Mouse (Mus musculus): ENCODE data around the gene Ksr2. TPM values are rescaled to one million over a fixed set of nuclear protein-coding genes. Genes with fewer than 3 reads are reported as not detected.

Ksr2 gene
- polyA plus RNA-seq, 1 experiment from 2014 or later: 0.36 TPM

DNA sequence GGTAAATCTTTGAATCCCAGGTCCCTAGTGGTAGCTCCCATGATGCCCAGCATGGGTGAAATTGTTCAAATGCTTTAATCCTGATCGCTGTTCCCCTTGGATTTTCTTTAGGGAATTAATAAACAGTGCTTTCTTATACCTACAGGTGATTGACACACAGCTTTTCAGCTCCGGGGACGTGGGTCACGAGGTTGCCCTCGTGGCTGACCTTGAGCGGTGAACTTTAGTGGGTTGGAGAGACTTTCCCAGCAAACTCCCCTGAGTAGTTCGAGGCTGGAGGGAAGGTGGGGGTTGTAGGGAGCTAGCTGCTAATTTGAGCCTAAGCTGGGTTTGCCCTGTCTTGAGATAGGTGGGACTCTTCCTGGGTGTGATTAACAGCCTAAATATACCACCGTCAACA lies 41.7 kb downstream of the Ksr2 start:
- Histone ChIP-seq H3K4me2 (no peak overlapping the region), H3K9me3 (ENCODE audit: low read depth, low read length) (no peaks in the 10 kb centered on the region), H3K27me3 (ENCODE audit: insufficient read depth, low read length) (no peaks in the 10 kb centered on the region), H3K27ac (ENCODE audit: low read depth) (no peak overlapping the region), H3K9ac (no peak overlapping the region), H3K4me3 (ENCODE audit: low read depth, low read length) (no peak overlapping the region), H3K36me3 (ENCODE audit: insufficient read depth) (no peaks in the 10 kb centered on the region), H3K4me1 (ENCODE audit: insufficient read depth) (no peaks in the 10 kb centered on the region)
- DNase-seq: no peak
- ATAC-seq (ENCODE audit: insufficient read depth): no peak
- 62% methylated on average over 8 of the region's 8 CpGs for WGBS
- TF ChIP-seq CTCF (IDR thresholded peaks at IDR 0.05; ENCODE audit: low read depth): no peak

DNA sequence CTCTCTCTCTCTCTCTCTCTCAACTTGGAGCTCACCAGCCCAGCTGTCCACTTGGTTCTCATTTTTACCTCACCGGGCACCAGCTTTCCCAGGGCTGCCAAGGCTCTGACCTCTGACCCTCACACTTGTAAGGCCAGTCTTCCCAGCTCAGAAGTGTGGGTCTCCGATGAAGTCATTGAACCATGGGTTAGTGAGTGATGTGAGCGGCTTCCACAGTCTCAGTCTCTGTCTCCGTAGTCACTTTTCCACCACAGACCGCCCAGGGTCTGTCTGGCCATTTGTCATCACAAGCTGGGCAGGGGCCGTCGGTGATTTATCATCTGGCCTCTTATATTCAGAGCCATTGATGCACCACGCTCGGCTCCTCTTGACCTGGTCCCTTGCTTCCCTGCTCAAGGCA lies 43.3 kb downstream of the Ksr2 start:
- Histone ChIP-seq H3K9me3 (ENCODE audit: low read depth, low read length) (no peaks in the 10 kb centered on the region), H3K4me1 (ENCODE audit: insufficient read depth) (no peaks in the 10 kb centered on the region), H3K36me3 (ENCODE audit: insufficient read depth) (no peaks in the 10 kb centered on the region), H3K9ac (no peak overlapping the region), H3K27me3 (ENCODE audit: insufficient read depth, low read length) (no peaks in the 10 kb centered on the region), H3K27ac (ENCODE audit: low read depth) (no peak overlapping the region), H3K4me3 (ENCODE audit: low read depth, low read length) (no peak overlapping the region), H3K4me2 (no peak overlapping the region)
- no peak for TF ChIP-seq CTCF (IDR thresholded peaks at IDR 0.05; ENCODE audit: low read depth)
- no peak for ATAC-seq (ENCODE audit: insufficient read depth)
- no peak for DNase-seq
- WGBS: 27% methylated on average over 9 of the region's 9 CpGs

DNA sequence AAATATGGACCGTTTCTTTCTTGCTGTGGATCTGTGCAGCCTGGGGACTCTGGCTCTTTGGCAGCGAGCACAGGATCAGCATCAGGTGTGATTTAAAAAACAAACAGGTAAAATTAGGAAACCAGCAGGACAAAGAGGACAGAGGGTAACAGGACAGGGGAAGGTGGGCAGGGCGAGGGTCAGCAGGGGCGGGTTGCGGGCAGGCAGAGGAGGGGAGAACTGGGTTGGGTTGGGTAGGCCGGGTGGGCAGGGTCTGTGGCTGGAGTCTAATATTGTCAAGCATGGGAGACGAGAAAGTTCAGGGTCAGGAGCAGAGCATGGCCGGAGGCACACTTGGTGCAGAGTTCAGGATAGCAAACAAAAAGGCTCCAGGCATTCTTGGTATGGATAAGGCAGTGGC lies 43.8 kb downstream of the Ksr2 start:
- ATAC-seq (ENCODE audit: insufficient read depth) (no peak), DNase-seq (no peak)
- Histone ChIP-seq H3K36me3 (ENCODE audit: insufficient read depth) (no peaks in the 10 kb centered on the region), H3K4me3 (ENCODE audit: low read depth, low read length) (no peak overlapping the region), H3K9ac (no peak overlapping the region), H3K27ac (ENCODE audit: low read depth) (no peak overlapping the region), H3K9me3 (ENCODE audit: low read depth, low read length) (no peaks in the 10 kb centered on the region), H3K4me2 (no peak overlapping the region), H3K27me3 (ENCODE audit: insufficient read depth, low read length) (no peaks in the 10 kb centered on the region), H3K4me1 (ENCODE audit: insufficient read depth) (no peaks in the 10 kb centered on the region)
- no peak for TF ChIP-seq CTCF (IDR thresholded peaks at IDR 0.05; ENCODE audit: low read depth)
- WGBS: 59% methylated on average over 8 of the region's 8 CpGs

DNA sequence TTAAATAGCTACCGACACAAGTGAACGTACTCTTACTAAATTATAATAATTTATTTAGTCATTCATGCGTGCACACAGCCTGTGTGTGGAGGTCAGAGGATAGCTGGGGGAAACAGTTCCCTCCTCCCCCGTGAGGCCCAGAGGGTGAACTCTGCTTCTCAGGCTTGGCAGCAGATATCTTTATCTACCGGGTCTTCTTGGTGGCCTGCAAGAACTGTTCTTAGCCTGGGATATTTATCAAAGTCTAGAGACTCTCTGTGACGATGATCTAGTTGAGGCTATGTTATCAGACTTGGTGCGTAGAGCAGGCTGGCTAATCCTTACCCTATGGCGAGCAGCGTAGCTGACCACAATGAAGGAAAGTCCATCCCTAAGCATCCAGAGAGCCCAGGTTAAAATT lies 45.1 kb downstream of the Ksr2 start:
- no peak overlapping the region for H3K4me2 ChIP-seq
- DNase-seq: no peak
- no peak for ATAC-seq (ENCODE audit: insufficient read depth)
- H3K4me3 ChIP-seq (ENCODE audit: low read depth, low read length): no peak overlapping the region
- no peaks in the 10 kb centered on the region for H3K4me1 ChIP-seq (ENCODE audit: insufficient read depth)
- no peak overlapping the region for H3K27ac ChIP-seq (ENCODE audit: low read depth)
- no peak for TF ChIP-seq CTCF (IDR thresholded peaks at IDR 0.05; ENCODE audit: low read depth)
- 57% methylated on average over 9 of the region's 9 CpGs for WGBS
- no peak overlapping the region for H3K9ac ChIP-seq
- H3K36me3 ChIP-seq (ENCODE audit: insufficient read depth): no peaks in the 10 kb centered on the region
- H3K9me3 ChIP-seq (ENCODE audit: low read depth, low read length): no peaks in the 10 kb centered on the region
- H3K27me3 ChIP-seq (ENCODE audit: insufficient read depth, low read length): no peaks in the 10 kb centered on the region

DNA sequence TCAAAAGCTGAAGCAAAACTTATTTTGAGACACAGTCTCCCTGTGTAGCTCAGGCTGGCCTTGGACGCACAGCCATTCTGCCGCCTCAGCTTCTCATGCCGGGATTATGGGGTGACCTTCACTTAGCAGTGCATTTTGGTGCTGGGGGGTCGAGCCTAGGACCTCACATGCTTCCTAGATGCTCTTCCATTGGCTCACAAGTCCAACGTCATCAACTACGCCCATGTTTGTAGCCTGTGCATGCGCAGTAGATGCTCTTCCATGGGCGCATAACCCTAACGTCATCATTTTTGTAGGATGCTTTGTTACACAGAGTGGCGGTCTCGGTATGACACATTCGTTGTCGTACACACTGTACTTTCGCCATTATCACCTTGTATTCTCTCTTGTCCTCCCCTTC lies 46.5 kb downstream of the Ksr2 start:
- Histone ChIP-seq H3K27ac (ENCODE audit: low read depth) (no peak overlapping the region), H3K4me1 (ENCODE audit: insufficient read depth) (no peaks in the 10 kb centered on the region), H3K27me3 (ENCODE audit: insufficient read depth, low read length) (no peaks in the 10 kb centered on the region), H3K4me3 (ENCODE audit: low read depth, low read length) (no peak overlapping the region), H3K9me3 (ENCODE audit: low read depth, low read length) (no peaks in the 10 kb centered on the region), H3K9ac (no peak overlapping the region), H3K4me2 (no peak overlapping the region), H3K36me3 (ENCODE audit: insufficient read depth) (no peaks in the 10 kb centered on the region)
- ATAC-seq (ENCODE audit: insufficient read depth): no peak
- 90% methylated on average over 14 of the region's 14 CpGs for WGBS
- no peak for DNase-seq
- TF ChIP-seq CTCF (IDR thresholded peaks at IDR 0.05; ENCODE audit: low read depth): no peak

DNA sequence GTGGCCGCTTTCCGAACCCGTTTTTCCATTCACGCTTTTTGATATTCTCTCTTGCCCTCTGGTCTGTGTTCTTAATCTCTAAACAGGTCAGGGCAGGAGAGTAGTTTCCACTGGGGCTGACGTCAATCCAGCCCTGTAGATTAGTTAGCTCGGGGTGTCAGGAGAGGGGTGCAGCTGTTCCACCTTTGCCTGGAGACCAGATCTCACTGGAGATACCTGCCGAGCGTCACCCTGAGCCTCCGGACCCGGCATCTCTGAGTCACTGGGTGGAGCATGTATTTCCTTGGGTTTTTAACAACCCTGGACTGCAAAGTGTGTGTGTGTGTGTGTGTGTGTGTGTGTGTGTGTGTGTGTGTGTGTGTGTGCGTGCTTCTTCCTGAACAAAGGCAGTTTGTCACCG lies 53.3 kb downstream of the Ksr2 start:
- WGBS: 61% methylated on average over 12 of the region's 12 CpGs
- Histone ChIP-seq H3K27me3 (ENCODE audit: insufficient read depth, low read length) (no peaks in the 10 kb centered on the region), H3K36me3 (ENCODE audit: insufficient read depth) (no peaks in the 10 kb centered on the region), H3K9me3 (ENCODE audit: low read depth, low read length) (no peaks in the 10 kb centered on the region), H3K27ac (ENCODE audit: low read depth) (no peak overlapping the region), H3K9ac (no peak overlapping the region), H3K4me1 (ENCODE audit: insufficient read depth) (no peaks in the 10 kb centered on the region), H3K4me2 (no peak overlapping the region), H3K4me3 (ENCODE audit: low read depth, low read length) (no peak overlapping the region)
- DNase-seq (no peak), ATAC-seq (ENCODE audit: insufficient read depth) (no peak)
- no peak for TF ChIP-seq CTCF (IDR thresholded peaks at IDR 0.05; ENCODE audit: low read depth)

DNA sequence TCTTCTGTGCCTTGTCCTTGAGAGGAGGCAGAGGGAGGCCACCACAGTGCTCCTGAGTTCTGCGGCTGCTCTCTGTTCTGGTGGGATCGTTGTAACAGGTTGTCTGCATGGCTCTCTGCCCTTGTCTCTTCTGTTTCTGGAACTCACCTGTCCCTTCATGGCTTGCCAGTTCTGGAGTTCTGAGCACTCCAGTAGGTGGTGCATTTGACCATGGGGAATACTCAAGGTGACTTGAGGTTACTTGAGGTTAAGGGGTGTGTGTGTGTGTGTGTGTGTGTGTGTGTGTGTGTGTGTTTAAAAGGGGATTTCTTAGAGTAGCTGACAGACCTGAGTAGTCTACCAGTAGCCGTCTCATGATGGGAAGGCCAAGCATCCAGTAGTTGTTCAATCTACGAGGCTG lies 55.2 kb downstream of the Ksr2 start:
- WGBS: 89% methylated on average over 4 of the region's 4 CpGs
- no peaks in the 10 kb centered on the region for H3K36me3 ChIP-seq (ENCODE audit: insufficient read depth)
- H3K27me3 ChIP-seq (ENCODE audit: insufficient read depth, low read length): no peaks in the 10 kb centered on the region
- no peaks in the 10 kb centered on the region for H3K9me3 ChIP-seq (ENCODE audit: low read depth, low read length)
- ATAC-seq (ENCODE audit: insufficient read depth) (no peak), DNase-seq (no peak)
- H3K4me3 ChIP-seq (ENCODE audit: low read depth, low read length): no peak overlapping the region
- H3K27ac ChIP-seq (ENCODE audit: low read depth): no peak overlapping the region
- no peak overlapping the region for H3K4me2 ChIP-seq
- no peaks in the 10 kb centered on the region for H3K4me1 ChIP-seq (ENCODE audit: insufficient read depth)
- no peak for TF ChIP-seq CTCF (IDR thresholded peaks at IDR 0.05; ENCODE audit: low read depth)
- H3K9ac ChIP-seq: no peak overlapping the region

DNA sequence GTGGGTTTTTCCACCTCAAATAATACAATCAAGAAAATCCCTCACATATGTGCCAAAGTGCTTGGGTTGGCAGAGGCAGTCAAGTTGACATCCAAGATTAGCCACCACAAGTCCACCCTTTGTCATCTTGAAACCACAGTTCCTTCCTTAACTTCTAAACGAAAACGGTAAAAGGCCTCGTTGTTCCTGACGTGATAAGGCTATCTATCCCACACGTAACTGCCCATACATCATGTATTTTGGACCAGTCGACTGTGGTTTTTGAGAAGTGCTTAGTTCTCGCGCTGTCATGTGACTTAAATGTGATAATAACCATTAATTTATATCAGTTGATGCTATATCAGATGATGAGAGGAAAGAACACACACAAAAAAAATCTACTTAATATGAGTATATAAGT lies 55.8 kb downstream of the Ksr2 start:
- ATAC-seq (ENCODE audit: insufficient read depth): no peak
- 68% methylated on average over 8 of the region's 8 CpGs for WGBS
- Histone ChIP-seq H3K27ac (ENCODE audit: low read depth) (no peak overlapping the region), H3K27me3 (ENCODE audit: insufficient read depth, low read length) (no peaks in the 10 kb centered on the region), H3K36me3 (ENCODE audit: insufficient read depth) (no peaks in the 10 kb centered on the region), H3K4me2 (no peak overlapping the region), H3K9me3 (ENCODE audit: low read depth, low read length) (no peaks in the 10 kb centered on the region), H3K4me1 (ENCODE audit: insufficient read depth) (no peaks in the 10 kb centered on the region), H3K9ac (no peak overlapping the region), H3K4me3 (ENCODE audit: low read depth, low read length) (no peak overlapping the region)
- no peak for TF ChIP-seq CTCF (IDR thresholded peaks at IDR 0.05; ENCODE audit: low read depth)
- no peak for DNase-seq
